Mouse (Mus musculus): ENCODE results near the gene Btn2a2. TPM values are rescaled to one million over a fixed set of nuclear protein-coding genes. Genes with fewer than 3 reads are reported as not detected.

The Btn2a2 gene
- not detected for total RNA-seq (2021)
- long read RNA-seq, experiment 1, result 0 reads
- long read RNA-seq, experiment 2, result 0 reads

DNA sequence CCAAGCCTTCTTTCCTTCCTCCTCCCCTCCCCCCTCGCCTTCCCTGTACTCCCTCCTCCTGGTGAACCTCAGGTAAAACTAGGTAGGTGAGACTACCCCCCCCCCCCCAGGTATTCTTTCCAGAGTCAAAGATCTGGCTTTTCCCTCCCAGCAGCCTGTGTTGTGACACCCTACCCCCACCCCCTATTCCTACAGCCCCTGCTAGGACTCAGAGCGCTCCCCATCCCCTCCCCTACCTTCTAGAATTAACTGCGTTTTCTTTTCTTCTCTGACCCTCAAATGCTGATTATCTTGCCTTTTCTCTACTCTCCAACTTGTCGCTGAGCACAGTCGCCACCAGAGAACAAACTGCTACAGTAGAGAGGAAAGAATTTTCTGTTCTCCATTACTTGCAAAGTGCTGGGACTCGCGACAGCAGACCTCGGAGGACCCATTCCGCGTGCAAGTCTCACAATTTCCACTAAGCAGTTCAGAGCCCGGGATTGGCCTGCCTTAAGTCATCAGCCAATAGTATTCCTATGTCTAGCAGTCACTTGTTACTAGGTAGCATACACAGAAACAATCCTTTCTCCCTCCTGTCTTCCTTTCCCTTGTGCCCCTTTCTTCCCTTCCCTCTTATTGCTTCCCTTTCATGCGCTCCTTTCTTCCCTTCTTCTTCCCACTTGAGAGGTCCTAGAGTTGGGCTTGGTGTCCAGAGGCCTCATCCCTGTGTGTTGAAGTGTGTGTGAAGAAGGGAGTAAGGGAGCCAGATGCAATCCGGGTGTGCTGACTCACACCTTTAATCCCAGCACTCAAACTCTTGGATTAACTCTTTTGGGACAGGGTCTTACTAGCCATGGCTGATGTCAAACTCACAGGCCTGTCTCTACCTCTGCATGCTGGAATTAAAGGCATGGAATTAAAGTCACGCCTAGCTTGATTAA lies at the start of gene Btn2a2:
TSS of gene Btn2a2 (minus strand) at position 458 of the 923 bp plus-strand sequence.
- DNase-seq, result peak; percentile 37

- no peak for DNase-seq
These were observed 49.6 kb upstream of the Btn2a2 start for GRCm38 (mm10) chr13:23538249-23538648.

DNA sequence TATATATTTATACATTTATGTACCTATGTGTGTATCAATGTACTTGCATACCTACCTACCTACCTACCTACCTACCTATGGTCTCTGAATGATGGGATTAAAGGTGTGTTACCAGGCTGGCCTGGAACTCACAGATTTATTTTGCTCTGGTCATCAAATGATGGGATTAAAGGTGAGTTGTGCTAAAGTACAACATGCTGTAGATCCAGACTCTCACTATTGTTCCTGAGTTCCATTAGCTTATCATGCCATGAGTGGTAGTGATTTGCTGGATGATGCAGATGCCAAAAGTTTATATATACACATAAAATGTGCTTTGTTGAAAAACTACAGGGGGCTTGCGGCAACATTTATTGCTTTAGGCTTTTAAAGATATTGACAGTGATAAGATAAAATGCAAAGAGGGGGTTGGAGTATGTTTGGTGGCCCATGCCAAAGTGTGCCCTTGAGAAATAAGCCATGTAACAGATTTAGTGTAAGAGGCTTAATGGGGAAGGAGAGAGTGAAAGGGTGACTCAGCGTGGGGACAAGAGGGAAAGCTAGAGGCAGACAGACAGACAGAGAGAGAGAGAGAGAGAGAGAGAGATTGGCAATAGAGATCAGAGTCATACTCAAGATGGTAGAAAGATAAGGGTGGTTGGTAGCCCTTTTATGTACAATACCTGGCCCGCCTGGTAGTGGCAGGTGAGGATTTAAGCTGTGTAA lies 48.5 kb upstream of the Btn2a2 start:
- no peak for DNase-seq

- DNase-seq, result no peak
These were observed 47.6 kb upstream of the Btn2a2 start for GRCm38 (mm10) chr13:23536076-23536822.

DNA sequence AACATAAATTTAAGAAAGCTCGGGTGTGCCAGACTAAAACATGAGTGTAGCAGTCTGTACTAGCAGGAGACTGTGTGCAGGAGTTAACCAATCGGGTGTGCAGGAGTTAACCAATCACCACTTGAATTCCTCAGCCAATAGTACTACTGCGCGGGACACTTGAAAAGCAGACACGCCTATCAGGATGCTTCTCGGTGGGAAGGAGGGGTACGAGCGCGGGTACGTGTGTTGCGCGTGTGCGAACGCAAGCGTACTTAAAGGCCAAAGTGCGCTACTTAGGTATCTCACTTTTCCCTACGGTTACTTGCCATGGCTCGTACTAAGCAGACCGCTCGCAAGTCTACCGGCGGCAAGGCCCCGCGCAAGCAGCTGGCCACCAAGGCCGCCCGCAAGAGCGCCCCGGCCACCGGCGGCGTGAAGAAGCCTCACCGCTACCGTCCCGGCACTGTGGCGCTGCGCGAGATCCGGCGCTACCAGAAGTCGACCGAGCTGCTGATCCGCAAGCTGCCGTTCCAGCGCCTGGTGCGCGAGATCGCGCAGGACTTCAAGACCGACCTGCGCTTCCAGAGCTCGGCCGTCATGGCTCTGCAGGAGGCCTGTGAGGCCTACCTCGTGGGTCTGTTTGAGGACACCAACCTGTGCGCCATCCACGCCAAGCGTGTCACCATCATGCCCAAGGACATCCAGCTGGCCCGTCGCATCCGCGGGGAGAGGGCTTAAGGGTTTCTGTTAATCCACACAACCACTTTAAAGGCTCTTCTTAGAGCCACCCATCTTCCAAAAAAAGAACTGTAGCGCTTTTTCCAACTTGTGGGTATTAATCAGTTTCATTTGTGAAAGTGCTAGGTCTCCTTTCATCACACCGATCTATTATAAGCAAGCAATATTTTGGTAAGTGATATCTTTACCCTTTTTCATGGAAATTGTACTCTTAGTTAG lies 46.7 kb upstream of the Btn2a2 start, which contains the start of gene Hist1h3g:
TSS of gene Hist1h3g (plus strand) at position 286 of the 939 bp plus-strand sequence.
- peak; percentile 74 for DNase-seq

DNA sequence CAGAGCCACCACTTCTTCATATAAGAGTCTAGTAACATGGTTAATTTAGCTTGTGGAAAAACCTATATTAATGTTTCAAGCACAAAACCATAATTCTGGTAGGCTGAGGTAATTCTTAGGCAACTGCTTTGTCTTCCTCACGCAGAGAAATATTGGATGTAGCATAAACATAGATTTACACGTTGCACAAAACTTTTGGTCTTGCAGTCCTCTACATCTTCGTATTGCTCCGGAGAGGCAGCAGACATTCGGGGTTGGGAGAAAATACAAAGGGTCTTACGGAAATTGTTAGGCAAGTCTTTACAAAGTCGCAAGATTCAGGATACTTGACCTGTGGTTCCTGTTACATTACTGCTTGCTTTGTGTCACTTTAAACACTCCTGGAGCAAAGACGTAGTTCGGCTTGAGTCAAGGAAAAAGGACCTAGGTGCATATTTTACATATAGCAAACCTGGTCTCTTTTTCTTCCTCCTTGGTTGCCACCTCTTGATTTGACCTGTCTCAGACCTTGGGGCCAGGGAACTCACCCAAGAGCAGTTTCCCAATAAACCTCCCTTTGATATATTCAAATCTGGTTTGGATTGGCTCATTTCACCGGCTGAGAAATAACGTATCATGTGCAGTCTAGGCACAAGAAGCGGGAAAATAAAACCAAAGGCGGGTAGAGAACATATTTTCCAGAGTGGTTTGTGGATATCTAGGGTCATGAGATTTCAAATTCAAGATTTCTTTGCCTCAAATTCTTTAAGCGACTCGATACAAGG lies 45.9 kb upstream of the Btn2a2 start:
- no peak for DNase-seq

GRCm38 (mm10) chr13:23533560-23534367 lies 45.1 kb upstream of the Btn2a2 start, which contains the start of gene Hist1h2af:
Hist1h2af (plus strand) TSS chr13:23533906.
- DNase-seq, result peak; percentile 43

- no peak for DNase-seq
These were observed 43.8 kb upstream of the Btn2a2 start for GRCm38 (mm10) chr13:23532262-23533075.

- peak; percentile 93 for DNase-seq
These were observed 42.5 kb upstream of the Btn2a2 start, which contains the start of gene Hist1h4h for GRCm38 (mm10) chr13:23530901-23531875. Hist1h4h (plus strand) TSS chr13:23531050.

DNA sequence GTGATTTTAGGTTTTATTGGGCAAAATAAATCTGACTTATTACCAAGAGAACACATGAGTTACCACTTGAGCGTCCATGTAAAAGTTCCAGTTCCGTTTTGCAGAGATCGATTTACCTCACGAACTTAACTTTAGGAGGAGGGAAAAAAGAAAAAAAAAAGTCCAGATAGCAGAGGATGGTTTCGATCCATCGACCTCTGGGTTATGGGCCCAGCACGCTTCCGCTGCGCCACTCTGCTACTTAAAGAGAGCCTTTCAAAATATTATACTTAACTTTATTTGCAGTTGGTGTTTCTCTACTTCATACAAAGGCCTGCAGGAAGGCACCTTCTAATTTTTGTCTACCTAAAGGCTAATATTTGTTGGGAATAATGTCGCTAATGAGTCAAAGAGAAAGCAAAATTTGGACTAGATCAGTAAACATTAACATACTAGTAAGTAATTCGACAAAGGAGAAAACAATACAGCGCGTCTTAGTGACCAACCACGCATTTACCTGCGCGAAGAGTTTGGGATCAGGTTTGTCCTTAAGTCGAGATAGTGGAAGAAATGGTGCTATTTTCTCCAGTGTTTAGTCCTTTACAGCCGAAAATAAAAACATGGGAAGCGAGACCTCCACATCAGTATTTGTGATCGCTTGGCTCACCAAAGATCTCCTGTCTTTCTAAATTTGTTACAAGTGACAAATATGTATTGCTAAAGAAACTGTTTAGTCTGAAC lies 41.7 kb upstream of the Btn2a2 start:
- DNase-seq, result peak; percentile 55

DNA sequence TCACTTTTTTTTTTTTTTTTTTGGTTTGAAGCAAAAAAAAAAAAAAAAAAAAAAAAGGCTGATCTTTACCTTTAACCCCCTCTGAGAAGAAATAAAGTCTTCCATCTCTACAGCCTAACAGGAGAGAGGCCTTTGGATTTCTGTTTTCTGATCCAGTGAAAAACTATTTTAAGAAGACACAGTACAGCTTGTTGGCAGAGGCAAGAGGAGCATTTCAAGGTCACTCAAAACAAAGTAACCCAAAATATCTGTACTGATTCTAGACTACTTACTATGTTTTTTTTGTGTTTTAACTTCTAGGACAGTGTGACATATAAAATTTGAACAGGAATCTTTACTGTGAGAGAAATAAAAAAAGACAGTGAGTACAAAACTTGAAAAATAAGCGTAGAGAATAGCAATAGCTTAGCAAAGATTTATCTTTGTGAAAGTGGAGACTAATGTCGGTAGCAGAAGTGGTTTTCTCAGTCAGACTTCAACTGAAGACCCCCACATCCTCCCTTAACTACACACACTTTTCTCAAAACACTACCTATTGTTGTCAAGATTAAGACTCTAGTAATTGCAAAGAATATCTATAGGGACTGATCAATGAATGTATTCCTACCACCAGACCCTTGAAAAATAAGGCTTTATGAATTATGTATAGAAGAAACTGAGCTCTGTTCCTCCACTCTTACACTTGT lies 41.0 kb upstream of the Btn2a2 start:
- DNase-seq, result no peak

DNA sequence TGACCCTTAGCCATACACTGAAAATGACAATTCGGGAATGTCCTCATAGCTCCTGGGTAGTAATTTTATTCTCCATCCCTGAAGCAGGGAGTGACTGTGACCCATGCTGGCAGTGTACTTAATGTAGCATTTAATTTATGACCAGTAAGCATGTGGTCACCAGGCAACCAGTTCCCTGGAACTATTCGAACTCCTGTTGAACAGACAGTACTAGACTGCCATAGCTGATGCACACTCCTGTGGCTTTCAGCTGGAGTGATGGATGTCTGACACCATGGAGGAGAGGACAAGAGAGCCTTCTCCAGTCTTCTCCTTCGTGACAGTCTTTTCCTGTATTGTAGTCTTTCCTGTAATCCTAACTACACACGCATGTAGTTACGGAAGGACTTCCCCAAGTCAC lies 40.3 kb upstream of the Btn2a2 start:
- DNase-seq, result no peak

- peak; percentile 70 for DNase-seq
These were observed 37.7 kb upstream of the Btn2a2 start for GRCm38 (mm10) chr13:23526312-23526711.

DNA sequence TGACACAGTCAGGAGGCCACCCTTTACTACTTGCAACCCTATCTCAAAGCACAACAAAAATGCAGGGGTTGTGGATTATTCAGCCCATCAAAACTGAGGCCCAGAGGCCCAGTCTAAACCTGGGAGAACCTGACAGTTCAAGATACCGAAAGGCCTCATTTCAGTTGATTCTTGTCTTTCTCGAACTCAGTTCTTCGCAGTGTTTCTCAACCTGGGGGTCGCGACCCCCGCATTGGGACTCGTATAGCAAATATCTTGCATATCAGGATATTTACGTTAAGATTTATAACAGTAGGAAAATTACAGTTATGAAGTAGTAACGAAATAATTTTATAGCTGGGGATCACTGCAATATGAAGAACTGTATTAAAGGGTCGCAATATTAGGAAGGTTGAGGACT lies 37.2 kb upstream of the Btn2a2 start:
- no peak for DNase-seq

- DNase-seq, result peak; percentile 38
These were observed 36.0 kb upstream of the Btn2a2 start for GRCm38 (mm10) chr13:23524654-23525053.

- no peak for DNase-seq
These were observed 35.3 kb upstream of the Btn2a2 start for GRCm38 (mm10) chr13:23523976-23524375.
